Mouse (Mus musculus): Measurements from ENCODE around the gene Pgs1. TPM values are rescaled to one million over a fixed set of nuclear protein-coding genes. Genes with fewer than 3 reads are reported as not detected.
A peak's percentile ranks its signal among the peaks of the same experiment; 100 is the strongest.

The Pgs1 gene
- polyA plus RNA-seq, 1 experiment from 2014 or later: 46.9 TPM

GRCm38 (mm10) chr11:117952174-117952933 lies 33.7 kb upstream of the Pgs1 start:
- Histone ChIP-seq H3K36me3 (no peaks in the 10 kb centered on the region), H3K9me3 (no peaks in the 10 kb centered on the region), H3K4me2 (no peak overlapping the region), H3K27me3 (peaks cover 26% of the 10 kb centered on the region), H3K4me3 (no peak overlapping the region), H3K4me1 (replicated peaks) (peaks cover 30% of the 10 kb centered on the region), H3K9ac (no peak overlapping the region), H3K27ac (replicated peaks) (no peak overlapping the region)
- 70% methylated on average over 9 of the region's 9 CpGs for WGBS
- no peak for ATAC-seq (ENCODE audit: low read depth)

GRCm38 (mm10) chr11:117954094-117954493 lies 32.0 kb upstream of the Pgs1 start:
- no peaks in the 10 kb centered on the region for H3K36me3 ChIP-seq
- H3K27ac ChIP-seq (replicated peaks): peak overlapping the region; percentile 30; the same call in 1 of the 2 replicates
- peak overlapping the region; percentile 9; the same call in 1 of the 2 replicates for H3K9ac ChIP-seq
- WGBS: 59% methylated on average over 2 of the region's 2 CpGs
- no peak for ATAC-seq (ENCODE audit: low read depth)
- H3K9me3 ChIP-seq: no peaks in the 10 kb centered on the region
- H3K27me3 ChIP-seq: peaks cover 23% of the 10 kb centered on the region
- H3K4me3 ChIP-seq: no peak overlapping the region
- peaks cover 30% of the 10 kb centered on the region for H3K4me1 ChIP-seq (replicated peaks)
- no peak overlapping the region for H3K4me2 ChIP-seq

- Histone ChIP-seq H3K9me3 (no peaks in the 10 kb centered on the region), H3K27ac (replicated peaks) (peak overlapping the region; percentile 30; the same call in 1 of the 2 replicates), H3K4me1 (replicated peaks) (peaks cover 24% of the 10 kb centered on the region), H3K4me3 (no peak overlapping the region), H3K9ac (0 out of 2 replicates have a peak overlapping the region, but pooled peaks have one; percentile 9), H3K4me2 (no peak overlapping the region), H3K27me3 (peaks cover 19% of the 10 kb centered on the region), H3K36me3 (no peaks in the 10 kb centered on the region)
- WGBS: 74% methylated on average over 9 of the region's 9 CpGs
- no peak for ATAC-seq (ENCODE audit: low read depth)
These were observed 31.3 kb upstream of the Pgs1 start for GRCm38 (mm10) chr11:117954819-117955218.

DNA sequence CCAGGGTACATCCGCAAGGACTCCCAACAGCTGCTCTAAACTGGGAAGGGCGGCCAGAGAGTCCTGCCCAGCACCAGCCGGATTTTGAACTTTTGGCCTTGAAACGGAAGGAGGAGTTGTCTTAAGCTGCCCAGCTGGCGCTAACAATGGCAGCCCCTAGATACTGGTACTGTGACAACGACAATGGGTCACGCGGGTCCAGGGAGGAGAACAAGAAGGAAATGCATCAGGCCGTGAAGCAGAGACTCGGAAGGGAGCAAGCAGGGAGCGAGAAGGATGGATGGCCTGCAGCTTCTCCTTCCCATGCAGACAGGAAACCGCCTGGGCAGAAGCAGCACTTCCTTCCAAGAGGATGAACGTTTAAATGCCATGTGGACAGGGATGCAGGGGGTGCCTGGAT lies 30.5 kb upstream of the Pgs1 start:
- no peaks in the 10 kb centered on the region for H3K36me3 ChIP-seq

DNA sequence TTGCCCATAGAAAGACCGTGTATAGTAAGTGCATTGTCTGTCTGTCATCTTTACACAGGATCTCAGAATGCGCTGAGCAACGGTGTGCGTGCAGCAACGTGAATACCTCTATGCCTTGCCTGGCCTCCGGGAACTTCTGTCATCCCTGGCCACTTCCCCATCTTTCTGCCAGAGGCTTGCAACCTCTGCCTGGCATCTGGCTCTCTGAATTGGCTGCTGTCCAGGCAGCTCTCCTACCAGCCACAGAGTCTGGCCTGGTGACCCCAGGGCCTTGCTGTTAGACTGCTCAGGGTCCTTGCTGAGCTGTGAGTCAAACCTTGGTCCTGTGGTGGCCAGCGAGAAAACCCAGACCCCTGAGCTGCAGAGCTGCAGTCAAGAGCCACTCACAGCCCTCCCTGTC lies 27.9 kb upstream of the Pgs1 start:
- Histone ChIP-seq H3K4me1 (replicated peaks) (peaks cover 34% of the 10 kb centered on the region), H3K9ac (no peak overlapping the region), H3K36me3 (no peaks in the 10 kb centered on the region), H3K9me3 (no peaks in the 10 kb centered on the region), H3K27me3 (no peaks in the 10 kb centered on the region), H3K4me3 (no peak overlapping the region), H3K27ac (replicated peaks) (no peak overlapping the region), H3K4me2 (no peak overlapping the region)
- no peak for ATAC-seq (ENCODE audit: low read depth)
- 74% methylated on average over 7 of the region's 7 CpGs for WGBS

More for the DNA sequence above, 30.5 kb upstream of the Pgs1 start:
- peaks cover 13% of the 10 kb centered on the region; the same call in 1 of the 2 replicates for H3K27me3 ChIP-seq
- H3K4me3 ChIP-seq: no peak overlapping the region
- no peak for ATAC-seq (ENCODE audit: low read depth)
- H3K27ac ChIP-seq (replicated peaks): peak overlapping the region; percentile 3; the same call in 1 of the 2 replicates
- H3K9me3 ChIP-seq: no peaks in the 10 kb centered on the region
- H3K9ac ChIP-seq: no peak overlapping the region
- peaks cover 19% of the 10 kb centered on the region for H3K4me1 ChIP-seq (replicated peaks)
- 55% methylated on average over 13 of the region's 13 CpGs for WGBS
- H3K4me2 ChIP-seq: no peak overlapping the region

DNA sequence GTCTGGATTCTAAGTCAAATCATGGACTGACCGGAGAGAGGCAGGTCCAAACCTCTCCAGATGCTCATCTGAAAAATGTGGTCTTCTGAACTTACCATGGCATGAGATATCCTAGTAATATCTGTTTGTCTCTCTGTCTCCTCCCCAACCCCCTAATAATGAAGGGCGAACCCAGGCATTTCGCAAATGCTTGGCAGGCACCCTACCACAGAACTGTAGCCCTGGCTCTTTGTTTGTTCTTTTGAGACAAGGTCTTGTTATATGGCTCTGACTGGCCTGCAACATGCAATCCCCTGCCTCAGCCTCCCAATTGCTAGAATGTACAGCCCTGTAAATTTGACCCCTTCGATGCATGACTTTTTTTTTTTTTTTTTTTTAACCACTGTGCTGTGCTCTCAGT lies 26.9 kb upstream of the Pgs1 start:
- no peak overlapping the region for H3K27ac ChIP-seq (replicated peaks)
- H3K4me3 ChIP-seq: no peak overlapping the region
- peaks cover 1% of the 10 kb centered on the region; the same call in 1 of the 2 replicates for H3K27me3 ChIP-seq
- peaks cover 40% of the 10 kb centered on the region for H3K4me1 ChIP-seq (replicated peaks)
- no peaks in the 10 kb centered on the region for H3K36me3 ChIP-seq
- H3K9ac ChIP-seq: no peak overlapping the region
- ATAC-seq (ENCODE audit: low read depth): no peak
- WGBS: 81% methylated on average over 4 of the region's 4 CpGs
- no peak overlapping the region for H3K4me2 ChIP-seq
- no peaks in the 10 kb centered on the region for H3K9me3 ChIP-seq

GRCm38 (mm10) chr11:117959741-117960381 lies 26.2 kb upstream of the Pgs1 start:
- Histone ChIP-seq H3K27ac (replicated peaks) (no peak overlapping the region), H3K9ac (no peak overlapping the region), H3K4me1 (replicated peaks) (peaks cover 40% of the 10 kb centered on the region), H3K4me2 (no peak overlapping the region), H3K4me3 (no peak overlapping the region), H3K36me3 (no peaks in the 10 kb centered on the region), H3K27me3 (peaks cover 8% of the 10 kb centered on the region), H3K9me3 (no peaks in the 10 kb centered on the region)
- ATAC-seq (ENCODE audit: low read depth): no peak
- 65% methylated on average over 17 of the region's 17 CpGs for WGBS

GRCm38 (mm10) chr11:117960601-117961000 lies 25.5 kb upstream of the Pgs1 start:
- H3K36me3 ChIP-seq: no peaks in the 10 kb centered on the region
- H3K4me1 ChIP-seq (replicated peaks): peaks cover 40% of the 10 kb centered on the region
- no peak overlapping the region for H3K4me2 ChIP-seq
- H3K4me3 ChIP-seq: no peak overlapping the region
- H3K27ac ChIP-seq (replicated peaks): no peak overlapping the region
- peaks cover 16% of the 10 kb centered on the region for H3K27me3 ChIP-seq
- H3K9ac ChIP-seq: no peak overlapping the region
- H3K9me3 ChIP-seq: no peaks in the 10 kb centered on the region
- ATAC-seq (ENCODE audit: low read depth): no peak

GRCm38 (mm10) chr11:117962228-117963067 lies 23.6 kb upstream of the Pgs1 start:
- ATAC-seq (ENCODE audit: low read depth): no peak
- H3K4me2 ChIP-seq: peak overlapping the region; percentile 66; the same call in 1 of the 2 replicates
- peaks cover 34% of the 10 kb centered on the region for H3K27me3 ChIP-seq
- no peaks in the 10 kb centered on the region for H3K36me3 ChIP-seq
- peak overlapping the region; percentile 60; the same call in 1 of the 2 replicates for H3K9ac ChIP-seq
- 39% methylated on average over 10 of the region's 10 CpGs for WGBS
- H3K27ac ChIP-seq (replicated peaks): peak overlapping the region; percentile 72
- no peak overlapping the region for H3K4me3 ChIP-seq
- no peaks in the 10 kb centered on the region for H3K9me3 ChIP-seq
- peaks cover 57% of the 10 kb centered on the region for H3K4me1 ChIP-seq (replicated peaks)

- H3K4me1 ChIP-seq (replicated peaks): peaks cover 65% of the 10 kb centered on the region
- H3K36me3 ChIP-seq: no peaks in the 10 kb centered on the region
- H3K4me3 ChIP-seq: peak overlapping the region; percentile 35
- under 1% methylated on average over 40 of the region's 40 CpGs for WGBS
- peak; percentile 88 for ATAC-seq (ENCODE audit: low read depth)
- H3K4me2 ChIP-seq: peak overlapping the region; percentile 66
- peak overlapping the region; percentile 73 for H3K27ac ChIP-seq (replicated peaks)
- peaks cover 42% of the 10 kb centered on the region for H3K27me3 ChIP-seq
- peak overlapping the region; percentile 60 for H3K9ac ChIP-seq
- H3K9me3 ChIP-seq: no peaks in the 10 kb centered on the region
These were observed 22.9 kb upstream of the Pgs1 start for GRCm38 (mm10) chr11:117963091-117963793.

DNA sequence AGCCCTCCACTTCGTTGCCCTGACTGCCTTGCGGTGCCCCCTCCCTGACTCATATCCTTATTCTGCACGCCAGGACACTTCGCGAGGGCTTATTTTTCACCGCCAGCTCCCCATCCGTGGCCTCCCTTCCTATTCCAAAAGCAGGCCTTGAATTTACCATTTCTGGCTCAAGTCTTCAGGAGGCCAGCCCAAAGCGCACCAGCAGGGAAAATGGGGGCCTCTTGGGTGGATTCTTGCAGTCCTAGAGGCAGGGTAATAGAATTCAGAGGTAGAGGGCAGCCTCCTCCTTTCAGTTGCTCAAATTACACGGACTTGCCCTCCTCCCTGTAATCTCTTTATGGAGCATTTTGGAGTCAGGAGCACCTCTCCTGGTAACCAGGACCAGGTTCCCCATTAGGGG lies 22.2 kb upstream of the Pgs1 start:
- H3K4me2 ChIP-seq: peak overlapping the region; percentile 66
- H3K4me1 ChIP-seq (replicated peaks): peaks cover 71% of the 10 kb centered on the region
- H3K36me3 ChIP-seq: no peaks in the 10 kb centered on the region
- peaks cover 43% of the 10 kb centered on the region for H3K27me3 ChIP-seq
- no peaks in the 10 kb centered on the region for H3K9me3 ChIP-seq
- ATAC-seq (ENCODE audit: low read depth): no peak; the same call in 1 of the 2 replicates
- WGBS: 2% methylated on average over 9 of the region's 9 CpGs
- H3K27ac ChIP-seq (replicated peaks): peak overlapping the region; percentile 73
- peak overlapping the region; percentile 35; the same call in 1 of the 2 replicates for H3K9ac ChIP-seq
- H3K4me3 ChIP-seq: peak overlapping the region; percentile 35
